Mouse (Mus musculus) hematopoietic stem cell, adult 5-6 weeks (primary cell): ENCODE results near the gene Timm8a2. TPM values are rescaled to one million over a fixed set of nuclear protein-coding genes. Genes with fewer than 3 reads are reported as not detected.
A peak's percentile ranks its signal among the peaks of the same experiment; 100 is the strongest.
"Not testable (repeated sequence)": the region's sequence is repeated elsewhere in the genome, so short reads cannot be mapped to it uniquely, and the experiment has no call there.

Source experiments
- ATAC-seq, 2 experiments: fragments of 125-278 bp in 1 of 2; replicated peaks in 1 of 2; 2 replicates each; pipeline ENCODE4 v1.8.0; 2016 to 2017; ENCODE audit warnings: inconsistent platforms in 2 of 2, mild to moderate bottlenecking in 2 of 2, moderate number of reproducible peaks in 2 of 2, low read depth in 1 of 2, moderate TSS enrichment in 1 of 2; ENCODE audit not compliant: low FRiP score in 2 of 2, poor library complexity in 2 of 2, severe bottlenecking in 2 of 2, insufficient read depth in 1 of 2, low TSS enrichment in 1 of 2
- total RNA-seq: library from RNA; stranded (forward); fragments of 172-1452, 232-1000 nt; gene quantifications from 2 replicates; pipeline ENCODE4 v1.2.3, GENCODE M21; 2017

The Timm8a2 gene
- total RNA-seq, 1 experiment from 2014 or later = not detected

- ATAC-seq = peak; percentile 30 to 44; a peak in 3 of 4 replicates
Measured at GRCm38 (mm10) chr14:122038874-122039647, 4.6 kb downstream of the Timm8a2 start.

- ATAC-seq = peak; percentile 12 to 43; a peak in 1 of 4 replicates
Measured at GRCm38 (mm10) chr14:122041413-122041825, 6.9 kb downstream of the Timm8a2 start.

GRCm38 (mm10) chr14:122042142-122042694 is 7.7 kb downstream of the Timm8a2 start:
- 0 out of 4 replicates have a peak, but pooled peaks have one; percentile 12 to 19 for ATAC-seq

GRCm38 (mm10) chr14:122047784-122048183 is 13.3 kb downstream of the Timm8a2 start:
- ATAC-seq = 0 out of 4 replicates have a peak, but pooled peaks of 1 of the 2 experiments have one; percentile 6

GRCm38 (mm10) chr14:122048816-122049215 is 14.3 kb downstream of the Timm8a2 start:
- ATAC-seq = no peak

GRCm38 (mm10) chr14:122052896-122053635 is 18.6 kb downstream of the Timm8a2 start:
- peak; percentile 23 to 39; a peak in 2 of 4 replicates for ATAC-seq

- ATAC-seq = no peak
Measured at GRCm38 (mm10) chr14:122056871-122057270, 22.4 kb downstream of the Timm8a2 start.

- ATAC-seq = peak; percentile 27 to 42; a peak in 2 of 4 replicates
Measured at GRCm38 (mm10) chr14:122057941-122058346, 23.5 kb downstream of the Timm8a2 start.

GRCm38 (mm10) chr14:122060642-122061041 is 26.2 kb downstream of the Timm8a2 start:
- peak; percentile 51 to 79 for ATAC-seq

GRCm38 (mm10) chr14:122061376-122061775 is 26.9 kb downstream of the Timm8a2 start:
- no peak for ATAC-seq

GRCm38 (mm10) chr14:122062411-122063090 is 28.1 kb downstream of the Timm8a2 start:
- ATAC-seq = no peak

- peak; percentile 63 for ATAC-seq
Measured at GRCm38 (mm10) chr14:122063599-122063998, 29.1 kb downstream of the Timm8a2 start.

GRCm38 (mm10) chr14:122064519-122064918 is 30.0 kb downstream of the Timm8a2 start:
- ATAC-seq = peak; percentile 52 to 60

- ATAC-seq = peak; percentile 30 to 36; a peak in 2 of 4 replicates
Measured at GRCm38 (mm10) chr14:122066243-122066642, 31.8 kb downstream of the Timm8a2 start.

- not testable (repeated sequence) for ATAC-seq
Measured at GRCm38 (mm10) chr14:122068036-122068435, 33.6 kb downstream of the Timm8a2 start.

GRCm38 (mm10) chr14:122068801-122069695 is 34.6 kb downstream of the Timm8a2 start:
- no peak for ATAC-seq
